Mouse (Mus musculus) liver, embryonic 15.5 days (tissue): Measurements from ENCODE around the gene Cmtm5. TPM values are rescaled to one million over a fixed set of nuclear protein-coding genes. Genes with fewer than 3 reads are reported as not detected.

Experiments
- ATAC-seq: fragments of 200-750 bp; cut with Nextera tagmentation; 2 replicates; pipeline ENCODE4 v1.8.0; 2017; ENCODE audit warnings: moderate number of reproducible peaks, mild to moderate bottlenecking, moderate library complexity; ENCODE audit not compliant: insufficient read depth
- H3K27ac ChIP-seq: fragments of 300-500 bp; sonication (generic); replicated peaks from 2 replicates; pipeline ENCODE4 v1.5.1; 2015; ENCODE audit warnings: mild to moderate bottlenecking, inconsistent platforms
- H3K27me3 ChIP-seq: fragments of 300-500 bp; sonication (generic); 2 replicates; pipeline ENCODE4 v1.6.1; 2015; ENCODE audit warnings: mild to moderate bottlenecking, inconsistent platforms
- H3K36me3 ChIP-seq: fragments of 300-500 bp; sonication (generic); replicated peaks from 2 replicates; pipeline ENCODE4 v1.6.1; 2015; ENCODE audit warnings: moderate library complexity, mild to moderate bottlenecking, inconsistent platforms
- H3K4me1 ChIP-seq: fragments of 300-500 bp; sonication (generic); replicated peaks from 2 replicates; pipeline ENCODE4 v1.6.1; 2015; ENCODE audit warnings: inconsistent platforms
- H3K4me2 ChIP-seq: fragments of 300-500 bp; sonication (generic); 2 replicates; pipeline ENCODE4 v1.6.1; 2015; ENCODE audit warnings: moderate library complexity, mild to moderate bottlenecking, inconsistent platforms
- H3K4me3 ChIP-seq: fragments of 300-500 bp; sonication (generic); replicated peaks from 2 replicates; pipeline ENCODE4 v1.5.1; 2015; ENCODE audit warnings: mild to moderate bottlenecking, inconsistent platforms
- H3K9ac ChIP-seq: fragments of 300-500 bp; sonication (generic); 2 replicates; pipeline ENCODE4 v1.6.1; 2015; ENCODE audit warnings: moderate library complexity, mild to moderate bottlenecking, inconsistent platforms
- H3K9me3 ChIP-seq: fragments of 300-500 bp; sonication (generic); replicated peaks from 2 replicates; pipeline ENCODE4 v1.6.1; 2016; ENCODE audit warnings: inconsistent platforms
- WGBS: fragments of 180-500 bp; shearing (Covaris S2); methylation state at CpG from one replicate; pipeline ENCODE4 v1.1.7; 2015; ENCODE audit warnings: mixed read lengths; ENCODE audit not compliant: insufficient replicate concordance; 5-methylcytosine and 5-hydroxymethylcytosine counted together
- polyA plus RNA-seq: library from polyadenylated mRNA; unstranded; fragments of >200 nt; fragmentation: Nextera tagmentation; extraction: Ambion mirVana; gene quantifications from 2 replicates; pipeline ENCODE4 v1.2.1, GENCODE M21; 2015

Cmtm5 gene
- 0.18 TPM in 1 of 2 replicates, not detected in the other for polyA plus RNA-seq

DNA sequence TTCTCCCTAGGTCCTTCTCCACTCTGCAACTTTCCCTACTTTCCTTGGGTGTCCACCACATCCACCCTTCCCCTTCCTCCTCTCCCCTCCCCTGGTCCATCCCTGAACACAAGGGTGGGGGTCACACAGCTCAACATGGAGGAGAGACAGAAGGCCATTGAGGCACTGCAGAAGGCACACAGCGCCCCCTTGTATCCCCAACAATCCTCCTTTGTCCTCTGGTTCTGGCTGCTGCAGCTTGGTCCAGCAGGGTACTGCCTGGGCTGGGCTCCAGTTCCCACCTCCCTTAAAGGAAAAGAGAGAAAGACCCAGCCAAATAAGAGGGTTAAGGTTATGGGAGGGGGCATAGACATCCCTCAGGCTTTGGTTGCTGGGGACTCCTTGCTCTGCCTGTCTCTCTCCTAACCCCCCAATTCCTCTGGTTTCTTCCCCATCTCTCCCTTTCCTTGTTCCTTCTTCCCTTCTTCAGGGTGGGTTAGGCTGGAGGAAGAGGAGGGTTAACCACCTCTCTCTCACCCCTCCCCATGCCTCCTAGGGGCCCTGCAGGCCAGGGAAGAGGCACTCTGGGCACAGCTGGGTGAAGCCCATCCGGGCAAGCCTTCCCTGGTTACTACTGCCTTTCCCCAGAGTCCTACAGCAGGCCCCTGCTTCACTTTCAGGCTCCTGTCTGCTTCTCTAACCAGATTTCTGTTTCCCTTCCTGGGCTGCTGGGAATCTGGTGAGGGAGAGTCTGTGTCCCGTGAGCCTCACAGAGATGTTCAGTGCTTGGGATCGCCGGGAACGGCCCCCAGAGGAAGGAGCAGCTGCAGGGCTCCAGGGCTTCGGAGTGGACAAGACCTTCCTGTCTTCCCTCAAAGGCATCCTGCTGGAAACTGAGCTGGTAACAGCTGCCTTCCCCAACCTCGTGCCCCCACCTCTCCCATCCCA lies at the start of gene Cmtm5:
Gene Cmtm5 (plus strand): TSS at position 358 of the 927 bp plus-strand sequence.
- no peaks in the 10 kb centered on the region for H3K4me1 ChIP-seq
- H3K9ac ChIP-seq, result no peak within 1 kb of the TSS
- ATAC-seq, result no peak
- H3K4me2 ChIP-seq, result no peak within 1 kb of the TSS
- peaks cover 3% of the 10 kb centered on the region; the same call in 1 of the 2 replicates for H3K27me3 ChIP-seq
- H3K27ac ChIP-seq, result no peak within 1 kb of the TSS
- no peaks in the 10 kb centered on the region for H3K36me3 ChIP-seq
- H3K4me3 ChIP-seq, result no peak within 1 kb of the TSS
- no peaks in the 10 kb centered on the region for H3K9me3 ChIP-seq
- WGBS, result 31% methylated on average over 8 of the region's 8 CpGs

DNA sequence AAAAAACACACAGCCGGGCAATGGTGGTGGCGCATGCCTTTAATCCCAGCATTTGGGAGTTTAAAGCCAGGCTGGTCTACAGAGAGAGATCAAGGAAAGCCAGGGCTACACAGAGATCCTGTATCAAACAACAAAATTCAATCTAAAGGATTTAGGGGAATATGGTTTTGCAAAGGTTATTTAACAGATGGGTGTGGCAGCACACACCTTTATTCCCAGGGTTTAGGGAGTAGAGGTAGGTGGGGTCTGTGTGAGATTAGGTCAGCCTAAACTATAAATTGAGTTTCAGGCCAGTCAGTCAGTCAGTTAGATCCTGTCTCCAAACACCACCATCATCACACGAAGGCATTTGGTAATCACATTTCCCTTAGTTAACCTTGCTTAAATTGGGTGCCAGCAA lies 43.9 kb upstream of the Cmtm5 start, which contains the start of gene Pabpn1:
Gene Pabpn1 (plus strand): TSS at position 301 of the 400 bp plus-strand sequence.
- Histone ChIP-seq H3K4me1 (peaks cover 33% of the 10 kb centered on the region), H3K9me3 (no peaks in the 10 kb centered on the region), H3K4me3 (peak within 1 kb of the TSS; percentile 90), H3K9ac (peak within 1 kb of the TSS; percentile 44), H3K27me3 (no peaks in the 10 kb centered on the region), H3K4me2 (peak within 1 kb of the TSS; percentile 75), H3K36me3 (peaks cover 19% of the 10 kb centered on the region), H3K27ac (peak within 1 kb of the TSS; percentile 88)
- WGBS, result 80% methylated on average over 3 of the region's 3 CpGs
- no peak for ATAC-seq

DNA sequence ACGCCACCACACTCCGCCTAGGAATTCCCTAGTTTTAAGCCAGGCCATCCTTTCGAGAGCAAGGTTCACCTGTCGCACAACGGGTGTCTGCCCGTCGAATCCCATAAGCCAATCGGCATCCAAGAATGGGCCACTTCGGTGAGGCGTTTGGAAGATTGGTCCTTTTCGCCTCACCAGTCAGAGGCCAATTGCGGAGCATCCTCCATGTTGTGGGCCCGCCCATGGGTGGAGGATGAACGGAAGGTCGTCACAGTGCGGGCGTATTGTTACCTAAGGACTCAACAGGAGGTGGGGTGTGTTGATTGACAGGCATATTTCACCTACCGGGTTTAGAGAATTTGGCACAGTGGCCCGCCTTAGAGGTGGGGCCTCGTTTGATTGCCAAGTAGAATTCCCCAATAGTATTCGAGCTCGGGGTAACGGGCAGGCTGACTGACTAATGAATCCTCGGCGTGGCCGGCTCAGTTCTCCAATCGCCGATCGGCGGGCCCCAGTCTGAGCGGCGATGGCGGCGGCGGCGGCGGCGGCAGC lies 42.3 kb upstream of the Cmtm5 start:
- H3K4me3 ChIP-seq, result peak overlapping the region; percentile 90
- H3K36me3 ChIP-seq, result peaks cover 33% of the 10 kb centered on the region
- ATAC-seq, result peak; percentile 96
- peak overlapping the region; percentile 89 for H3K4me2 ChIP-seq
- under 1% methylated on average over 38 of the region's 38 CpGs for WGBS
- H3K9ac ChIP-seq, result peak overlapping the region; percentile 98
- no peaks in the 10 kb centered on the region for H3K9me3 ChIP-seq
- peaks cover 36% of the 10 kb centered on the region for H3K4me1 ChIP-seq
- H3K27ac ChIP-seq, result peak overlapping the region; percentile 88
- no peaks in the 10 kb centered on the region for H3K27me3 ChIP-seq

DNA sequence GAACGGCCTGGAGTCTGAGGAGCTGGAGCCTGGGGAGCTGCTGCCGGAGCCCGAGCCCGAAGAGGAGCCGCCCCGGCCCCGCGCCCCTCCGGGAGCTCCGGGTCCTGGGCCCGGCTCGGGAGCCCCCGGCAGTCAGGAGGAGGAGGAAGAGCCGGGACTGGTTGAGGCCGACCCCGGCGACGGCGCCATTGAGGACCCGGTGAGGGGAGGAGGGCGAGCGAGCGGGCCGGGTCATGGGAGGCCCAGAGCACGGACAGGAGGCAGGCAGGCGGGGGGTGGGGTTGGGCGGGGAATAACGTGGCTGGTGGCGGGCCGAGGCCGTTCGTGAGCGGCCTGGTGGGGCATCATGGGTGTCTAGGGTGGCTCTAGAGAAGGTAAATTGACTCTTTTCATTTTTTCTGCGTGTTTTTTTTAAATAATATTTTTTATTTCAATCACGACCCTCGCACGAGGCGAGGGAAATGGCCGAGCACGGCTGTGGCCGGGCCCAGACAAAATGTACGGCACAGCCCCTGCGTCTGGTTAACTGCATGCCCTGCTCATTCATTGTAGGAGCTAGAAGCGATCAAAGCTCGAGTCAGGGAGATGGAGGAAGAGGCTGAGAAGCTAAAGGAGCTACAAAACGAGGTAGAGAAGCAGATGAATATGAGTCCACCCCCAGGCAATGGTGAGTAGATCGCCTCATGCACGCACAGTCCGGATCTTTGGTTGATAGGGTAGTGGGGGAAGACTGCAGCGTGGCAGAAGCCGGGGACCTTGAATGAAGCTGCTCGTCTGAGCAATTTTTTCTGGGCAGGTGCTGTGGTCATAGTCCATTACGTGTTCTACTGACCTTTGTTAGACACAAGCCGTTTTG lies 41.5 kb upstream of the Cmtm5 start:
- Histone ChIP-seq H3K27ac (peak overlapping the region; percentile 85), H3K36me3 (peaks cover 33% of the 10 kb centered on the region), H3K9ac (peak overlapping the region; percentile 98), H3K4me1 (peaks cover 36% of the 10 kb centered on the region), H3K4me2 (peak overlapping the region; percentile 89), H3K9me3 (no peaks in the 10 kb centered on the region), H3K4me3 (peak overlapping the region; percentile 90), H3K27me3 (no peaks in the 10 kb centered on the region)
- WGBS, result under 1% methylated on average over 53 of the region's 54 CpGs
- peak; percentile 63 for ATAC-seq

DNA sequence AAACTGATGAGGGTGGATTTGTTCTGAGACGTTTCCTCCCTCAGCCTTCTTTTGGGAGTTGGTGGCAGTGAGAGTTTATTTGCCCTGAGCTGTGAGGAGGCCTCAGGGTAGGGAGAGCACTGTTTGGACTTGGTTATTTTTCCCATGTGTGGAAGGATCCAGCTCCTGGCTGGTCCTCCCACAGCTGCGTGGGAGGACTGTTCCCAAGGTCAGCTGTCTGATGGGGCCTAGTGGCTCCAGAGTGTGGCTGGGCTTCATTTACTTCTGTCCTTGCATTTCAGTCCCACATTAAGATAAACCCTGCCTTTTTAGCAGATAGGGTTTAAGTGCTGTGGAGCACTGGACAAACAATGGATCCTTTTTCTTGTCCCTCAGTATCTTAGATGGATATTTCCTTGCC lies 38.6 kb upstream of the Cmtm5 start:
- WGBS, result 74% methylated on average over 2 of the region's 2 CpGs
- H3K27me3 ChIP-seq, result no peaks in the 10 kb centered on the region
- no peak overlapping the region for H3K27ac ChIP-seq

DNA sequence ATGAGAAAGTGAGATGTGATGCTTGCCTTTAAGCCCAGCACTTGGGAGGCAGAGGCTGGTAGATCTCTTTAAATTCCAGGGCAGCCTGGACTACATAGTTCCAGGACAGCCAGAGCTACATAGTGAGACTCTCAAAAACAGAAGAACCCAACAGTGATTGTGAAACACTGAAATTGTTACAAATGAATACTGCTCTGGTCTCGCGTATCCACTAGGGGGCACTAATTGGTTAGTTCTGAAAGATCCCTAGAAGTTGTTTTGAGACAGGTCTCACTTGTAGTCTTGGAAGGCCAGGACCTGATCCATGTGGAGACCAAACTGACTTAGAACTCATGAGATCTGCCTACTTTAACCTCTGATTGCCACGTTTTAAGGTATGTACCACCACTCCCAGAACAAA lies 35.7 kb upstream of the Cmtm5 start:
- ATAC-seq, result no peak
- WGBS, result under 1% methylated on average over 3 of the region's 3 CpGs
- Histone ChIP-seq H3K4me1 (peaks cover 17% of the 10 kb centered on the region), H3K9me3 (no peaks in the 10 kb centered on the region), H3K36me3 (peaks cover 33% of the 10 kb centered on the region), H3K4me2 (no peak overlapping the region), H3K4me3 (no peak overlapping the region), H3K9ac (no peak overlapping the region), H3K27me3 (0 out of 2 replicates have a peak, but pooled peaks cover 2% of the 10 kb centered on the region), H3K27ac (no peak overlapping the region)

More for the DNA sequence above, 38.6 kb upstream of the Cmtm5 start:
- Histone ChIP-seq H3K4me1 (peaks cover 33% of the 10 kb centered on the region), H3K9ac (no peak overlapping the region), H3K36me3 (peaks cover 33% of the 10 kb centered on the region), H3K9me3 (no peaks in the 10 kb centered on the region), H3K4me3 (no peak overlapping the region), H3K4me2 (no peak overlapping the region)
- no peak for ATAC-seq

DNA sequence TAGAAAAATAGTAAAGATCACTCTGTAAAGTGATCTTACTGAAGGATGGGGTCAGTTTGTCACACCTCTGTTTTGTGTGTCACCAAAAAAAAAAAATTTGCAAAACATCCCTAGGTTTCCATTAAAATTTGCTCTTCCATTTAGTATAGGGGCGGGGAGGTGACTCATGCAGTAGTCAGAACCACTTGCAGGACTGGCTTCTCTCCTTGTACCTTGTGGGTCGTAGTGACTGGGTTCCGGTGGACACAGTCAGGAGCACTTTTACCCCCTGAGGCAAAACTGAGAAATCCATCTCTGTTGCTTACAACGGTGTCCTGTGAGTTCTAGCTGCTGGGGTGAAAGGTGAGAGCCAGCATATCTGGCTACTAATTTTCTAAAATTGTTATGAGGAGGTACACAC lies 32.4 kb upstream of the Cmtm5 start:
- Histone ChIP-seq H3K9me3 (no peaks in the 10 kb centered on the region), H3K36me3 (peaks cover under 1% of the 10 kb centered on the region; the same call in 1 of the 2 replicates), H3K4me1 (peaks cover 3% of the 10 kb centered on the region), H3K9ac (no peak overlapping the region), H3K4me3 (no peak overlapping the region), H3K4me2 (no peak overlapping the region), H3K27ac (no peak overlapping the region), H3K27me3 (peaks cover 7% of the 10 kb centered on the region; the same call in 1 of the 2 replicates)
- ATAC-seq, result no peak
- 75% methylated on average over 4 of the region's 4 CpGs for WGBS

DNA sequence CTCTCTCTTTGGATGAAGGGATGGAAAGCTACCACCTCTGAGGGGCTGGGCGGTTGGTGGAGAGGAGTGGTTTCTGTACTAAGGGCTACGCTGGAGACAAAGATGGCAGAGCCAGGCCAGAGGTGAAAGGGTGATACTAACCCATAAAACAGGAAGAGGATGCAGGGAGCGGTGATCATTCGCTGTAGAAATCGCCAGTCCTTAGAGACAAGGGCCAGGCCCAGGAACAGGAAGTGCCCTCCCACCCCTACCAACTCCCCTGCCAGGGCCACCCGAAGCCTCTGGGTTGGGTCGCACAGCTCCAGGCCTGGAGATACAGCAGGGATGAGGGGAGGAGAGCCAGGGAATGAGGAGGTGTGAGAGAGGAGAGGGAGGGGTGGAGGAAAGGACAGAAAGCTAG lies 27.4 kb upstream of the Cmtm5 start:
- H3K27me3 ChIP-seq, result peaks cover 50% of the 10 kb centered on the region
- H3K36me3 ChIP-seq, result no peaks in the 10 kb centered on the region
- no peak overlapping the region for H3K4me3 ChIP-seq
- H3K9ac ChIP-seq, result no peak overlapping the region
- WGBS, result 51% methylated on average over 7 of the region's 7 CpGs
- no peak overlapping the region for H3K4me2 ChIP-seq
- no peaks in the 10 kb centered on the region for H3K9me3 ChIP-seq
- ATAC-seq, result no peak
- H3K27ac ChIP-seq, result no peak overlapping the region
- H3K4me1 ChIP-seq, result peaks cover 3% of the 10 kb centered on the region

DNA sequence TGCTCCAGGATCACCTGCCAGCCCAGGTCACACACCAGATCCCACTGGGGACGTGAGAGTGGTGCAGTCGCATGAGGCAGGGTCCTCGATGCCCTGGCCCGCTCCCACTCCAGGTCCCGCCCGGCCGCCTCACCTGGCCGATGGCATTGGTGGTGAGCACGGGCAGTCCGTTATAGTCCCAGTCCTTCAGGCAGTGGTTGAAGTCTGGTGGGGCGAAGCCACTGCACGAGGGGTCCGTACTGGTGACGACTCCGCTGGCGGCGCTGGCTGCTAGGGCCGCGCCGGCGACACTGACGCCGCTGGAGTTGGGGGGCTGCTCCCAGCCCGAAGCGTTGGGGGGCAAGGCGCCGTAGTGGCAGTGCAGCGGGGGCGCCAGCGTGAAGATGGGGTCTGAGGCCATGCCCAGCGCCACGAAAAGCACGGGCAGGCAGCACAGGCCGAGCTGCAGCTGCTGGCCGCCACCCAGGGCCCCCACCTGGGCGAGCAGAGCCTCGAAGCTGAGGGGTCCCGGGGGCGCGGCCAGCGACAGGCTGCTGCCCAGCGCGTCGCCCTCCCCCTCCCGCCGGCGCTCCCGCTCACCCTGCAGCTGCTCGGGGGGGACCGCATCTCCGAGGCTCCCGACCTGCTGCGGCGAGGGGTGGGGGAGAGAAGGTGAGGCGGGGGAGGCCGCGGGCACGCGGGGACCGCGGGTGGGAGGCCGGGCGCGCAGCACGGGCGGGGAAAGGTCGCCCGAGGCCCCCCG lies 23.8 kb upstream of the Cmtm5 start:
- peak overlapping the region; percentile 73 for H3K4me2 ChIP-seq
- no peak overlapping the region for H3K27ac ChIP-seq
- H3K9me3 ChIP-seq, result no peaks in the 10 kb centered on the region
- H3K36me3 ChIP-seq, result no peaks in the 10 kb centered on the region
- H3K27me3 ChIP-seq, result peaks cover 71% of the 10 kb centered on the region
- H3K4me1 ChIP-seq, result peaks cover 3% of the 10 kb centered on the region
- ATAC-seq, result no peak
- peak overlapping the region; percentile 57 for H3K4me3 ChIP-seq
- peak overlapping the region; percentile 35 for H3K9ac ChIP-seq
- 3% methylated on average over 65 of the region's 69 CpGs for WGBS

DNA sequence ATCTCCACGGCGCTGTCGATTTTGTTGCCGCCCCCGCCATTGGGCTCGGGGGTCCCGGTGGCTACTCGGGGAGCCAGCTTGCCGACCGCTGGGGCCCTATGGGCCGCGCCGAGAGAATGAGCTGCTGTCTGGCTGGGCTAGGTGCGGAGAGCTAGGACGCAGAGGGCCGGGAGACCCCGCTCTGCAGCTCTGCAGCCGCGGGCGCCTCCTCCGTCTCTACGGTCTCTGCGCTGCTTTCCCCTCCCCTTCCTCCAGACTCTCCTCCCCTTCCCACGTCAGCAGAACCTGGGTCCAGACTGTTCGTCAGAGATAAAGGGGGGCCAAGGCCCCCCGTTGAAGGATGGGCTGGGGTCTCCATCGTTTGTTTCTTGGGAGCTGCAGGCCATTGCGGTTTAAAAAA lies 23.2 kb upstream of the Cmtm5 start, which contains the start of gene Slc22a17:
Gene Slc22a17 (minus strand): TSS at position 247 of the 400 bp plus-strand sequence.
- WGBS, result under 1% methylated on average over 28 of the region's 28 CpGs
- H3K9me3 ChIP-seq, result no peaks in the 10 kb centered on the region
- H3K27me3 ChIP-seq, result peaks cover 73% of the 10 kb centered on the region
- ATAC-seq, result no peak
- peak within 1 kb of the TSS; percentile 57 for H3K4me3 ChIP-seq
- H3K27ac ChIP-seq, result no peak within 1 kb of the TSS
- peak within 1 kb of the TSS; percentile 73 for H3K4me2 ChIP-seq
- no peaks in the 10 kb centered on the region for H3K36me3 ChIP-seq
- H3K4me1 ChIP-seq, result peaks cover 3% of the 10 kb centered on the region
- H3K9ac ChIP-seq, result peak within 1 kb of the TSS; percentile 35
